Mouse (Mus musculus) intestine, postnatal 0 days (tissue): ENCODE measurements around the gene Ndufb2. TPM values are rescaled to one million over a fixed set of nuclear protein-coding genes. Genes with fewer than 3 reads are reported as not detected.

ENCODE experiments used
- ATAC-seq: fragments of 200-750 bp; cut with Nextera tagmentation; 2 replicates; pipeline ENCODE4 v1.8.0; 2017; ENCODE audit warnings: mild to moderate bottlenecking, moderate TSS enrichment, moderate library complexity
- H3K27ac ChIP-seq: fragments of 300-500 bp; sonication (generic); 2 replicates; pipeline ENCODE4 v1.5.1; 2014; ENCODE audit warnings: mild to moderate bottlenecking, low read depth, low read length, moderate library complexity
- H3K27me3 ChIP-seq: fragments of 300-500 bp; sonication (generic); replicated peaks from 2 replicates; pipeline ENCODE4 v1.6.1; 2014; ENCODE audit warnings: low read length, mixed read lengths; ENCODE audit not compliant: control insufficient read depth, insufficient read depth
- H3K36me3 ChIP-seq: fragments of 300-500 bp; sonication (generic); 2 replicates; pipeline ENCODE4 v1.6.1; 2014; ENCODE audit warnings: mild to moderate bottlenecking, moderate library complexity; ENCODE audit not compliant: control insufficient read depth, insufficient read depth
- H3K4me1 ChIP-seq: fragments of 300-500 bp; sonication (generic); replicated peaks from 2 replicates; pipeline ENCODE4 v1.6.1; 2014; ENCODE audit warnings: antibody characterized with exemption, low read length, mixed read lengths; ENCODE audit not compliant: control insufficient read depth, insufficient read depth
- H3K4me2 ChIP-seq: fragments of 300-500 bp; sonication (generic); replicated peaks from 2 replicates; pipeline ENCODE4 v1.6.1; 2014; ENCODE audit warnings: low read depth, mild to moderate bottlenecking, moderate library complexity
- H3K4me3 ChIP-seq: fragments of 300-500 bp; sonication (generic); 2 replicates; pipeline ENCODE4 v1.5.1; 2014; ENCODE audit warnings: low read depth, low read length
- H3K9ac ChIP-seq: fragments of 300-500 bp; sonication (generic); 2 replicates; pipeline ENCODE4 v1.6.1; 2014; ENCODE audit warnings: mild to moderate bottlenecking, low read depth, low read length
- H3K9me3 ChIP-seq: fragments of 300-500 bp; sonication (generic); 2 replicates; pipeline ENCODE4 v1.6.1; 2016; ENCODE audit warnings: mixed run types; ENCODE audit not compliant: control insufficient read depth
- CTCF ChIP-seq: sonication (generic); IDR thresholded peaks from 2 replicates; pipeline ENCODE4 v1.5.1; 2016; ENCODE audit warnings: low read depth, mild to moderate bottlenecking, control low read depth, antibody characterized with exemption, moderate library complexity
- WGBS: fragments of 180-500 bp; shearing (Covaris S2); extraction: QIAGEN DNeasy Blood & Tissue Kit; methylation state at CpG from one replicate; pipeline ENCODE4 v1.1.7; 2014; 5-methylcytosine and 5-hydroxymethylcytosine counted together
- polyA plus RNA-seq: library from polyadenylated mRNA; unstranded; fragments of >200 nt; fragmentation: Nextera tagmentation; extraction: Ambion mirVana; gene quantifications from 2 replicates; pipeline ENCODE4 v1.2.1, GENCODE M21; 2015

Ndufb2 gene
- polyA plus RNA-seq, 1 experiment from 2014 or later, result 498 TPM

DNA sequence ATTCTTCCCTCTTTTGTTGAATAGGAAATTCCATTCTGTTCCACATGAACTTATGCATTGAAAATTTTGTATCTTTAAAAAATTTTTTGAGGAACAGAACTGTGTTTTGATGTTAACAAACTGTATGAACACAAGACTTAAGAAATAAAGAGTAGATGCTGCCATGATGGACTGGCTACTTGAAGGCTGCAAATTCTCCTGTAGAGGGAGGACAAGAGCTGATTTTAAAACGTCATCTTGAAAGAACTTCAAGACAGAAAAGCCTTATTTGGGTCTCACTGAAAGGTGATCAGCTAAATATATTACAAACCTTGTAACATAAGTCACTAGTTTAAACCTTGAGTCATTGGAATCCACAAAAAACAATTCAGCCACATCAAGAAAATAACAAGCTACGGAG is 17.8 kb downstream of the Ndufb2 start:
- Histone ChIP-seq H3K4me2 (no peak overlapping the region), H3K36me3 (peaks cover 9% of the 10 kb centered on the region), H3K4me1 (0 out of 2 replicates have a peak, but pooled peaks cover 3% of the 10 kb centered on the region), H3K4me3 (no peak overlapping the region), H3K27ac (no peak overlapping the region), H3K27me3 (no peaks in the 10 kb centered on the region), H3K9me3 (no peaks in the 10 kb centered on the region), H3K9ac (no peak overlapping the region)
- peak; percentile 42 for TF ChIP-seq CTCF
- 71% methylated on average over 2 of the region's 2 CpGs for WGBS
- ATAC-seq, result no peak

DNA sequence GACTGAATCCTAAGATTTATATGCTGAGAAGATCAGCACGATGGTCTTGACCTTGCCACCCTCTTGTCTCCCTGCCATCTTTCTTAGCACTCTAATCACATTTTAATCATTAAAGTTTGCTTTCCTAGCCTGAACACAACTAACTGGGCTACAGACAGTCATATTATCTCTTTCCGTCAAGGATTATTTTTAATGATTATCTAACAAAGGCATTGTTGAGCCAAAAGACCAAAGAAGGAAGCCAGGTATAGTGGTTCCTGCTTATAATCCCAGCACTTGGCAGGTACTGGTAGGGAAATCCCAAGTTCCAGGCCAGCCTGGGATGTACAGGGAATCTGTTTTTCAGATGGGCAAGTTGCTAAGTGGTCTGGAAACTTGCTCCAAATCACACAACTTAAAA is 18.9 kb downstream of the Ndufb2 start:
- Histone ChIP-seq H3K9ac (no peak overlapping the region), H3K4me1 (0 out of 2 replicates have a peak, but pooled peaks cover 3% of the 10 kb centered on the region), H3K36me3 (peaks cover 17% of the 10 kb centered on the region), H3K4me2 (no peak overlapping the region), H3K27me3 (no peaks in the 10 kb centered on the region), H3K27ac (no peak overlapping the region), H3K9me3 (no peaks in the 10 kb centered on the region), H3K4me3 (no peak overlapping the region)
- 73% methylated on average over 2 of the region's 2 CpGs for WGBS
- TF ChIP-seq CTCF, result no peak
- ATAC-seq, result no peak

Other genes starting within 250 kb of the Ndufb2 start
- 36.1 TPM in 2 replicates for gene Slc37a3, start 214.9 kb upstream of the Ndufb2 start, polyA plus RNA-seq
- gene Rab19, start 211.4 kb upstream of the Ndufb2 start, polyA plus RNA-seq, result 14.0 and 14.7 TPM in 2 replicates
- gene Mkrn1, start 172.1 kb upstream of the Ndufb2 start, polyA plus RNA-seq, result 81.9 and 83.1 TPM in 2 replicates
- gene Dennd2a, start 34.7 kb upstream of the Ndufb2 start, polyA plus RNA-seq, result 3.8 and 3.9 TPM in 2 replicates
- 18.0 and 19.4 TPM in 2 replicates for gene Adck2, start 18.7 kb upstream of the Ndufb2 start, polyA plus RNA-seq
- gene Gm42420, start 6.8 kb upstream of the Ndufb2 start, polyA plus RNA-seq, result 0.60 and 2.0 TPM in 2 replicates
- 4.3 and 4.9 TPM in 2 replicates for gene Braf, start 132.9 kb downstream of the Ndufb2 start, polyA plus RNA-seq
- 194 and 209 TPM in 2 replicates for gene Mrps33, start 218.4 kb downstream of the Ndufb2 start, polyA plus RNA-seq